Mouse (Mus musculus) forebrain, postnatal 0 days (tissue): ENCODE data around the gene Uvrag. TPM values are rescaled to one million over a fixed set of nuclear protein-coding genes. Genes with fewer than 3 reads are reported as not detected.

Source experiments
- ATAC-seq: fragments of 200-750 bp; cut with Nextera tagmentation; 2 replicates; pipeline ENCODE4 v1.8.0; 2017; ENCODE audit warnings: mild to moderate bottlenecking, moderate library complexity
- DNase-seq: peaks from one replicate; pipeline ENCODE4 v3.0.0-alpha.2; 2015
- H3K27ac ChIP-seq: fragments of 300-500 bp; sonication (generic); 2 replicates; pipeline ENCODE4 v1.5.1; 2014; ENCODE audit warnings: low read depth, mild to moderate bottlenecking, antibody characterized with exemption, low read length, moderate library complexity, mixed read lengths
- H3K27me3 ChIP-seq: fragments of 300-500 bp; sonication (generic); 2 replicates; pipeline ENCODE4 v1.6.1; 2014; ENCODE audit warnings: mild to moderate bottlenecking, low read length, mixed read lengths; ENCODE audit not compliant: insufficient read depth
- H3K36me3 ChIP-seq: fragments of 300-500 bp; sonication (generic); 2 replicates; pipeline ENCODE4 v1.6.1; 2014; ENCODE audit warnings: mild to moderate bottlenecking, moderate library complexity; ENCODE audit not compliant: insufficient read depth
- H3K4me1 ChIP-seq: fragments of 300-500 bp; sonication (generic); 2 replicates; pipeline ENCODE4 v1.6.1; 2014; ENCODE audit warnings: antibody characterized with exemption; ENCODE audit not compliant: insufficient read depth
- H3K4me2 ChIP-seq: fragments of 300-500 bp; sonication (generic); 2 replicates; pipeline ENCODE4 v1.6.1; 2014; ENCODE audit warnings: low read depth, mild to moderate bottlenecking, moderate library complexity
- H3K4me3 ChIP-seq: fragments of 300-500 bp; sonication (generic); 2 replicates; pipeline ENCODE4 v1.5.1; 2014; ENCODE audit warnings: low read depth, low read length, mixed read lengths
- H3K9ac ChIP-seq: fragments of 300-500 bp; sonication (generic); 2 replicates; pipeline ENCODE4 v1.6.1; 2014; ENCODE audit warnings: mild to moderate bottlenecking
- H3K9me3 ChIP-seq: fragments of 300-500 bp; sonication (generic); 2 replicates; pipeline ENCODE4 v1.6.1; 2016; ENCODE audit warnings: low read length
- CTCF ChIP-seq: sonication (generic); IDR thresholded peaks from 2 replicates; pipeline ENCODE4 v1.5.1; 2016; ENCODE audit warnings: antibody characterized with exemption, control low read depth, low read depth
- WGBS: fragments of 180-500 bp; shearing (Covaris S2); extraction: QIAGEN DNeasy Blood & Tissue Kit; methylation state at CpG from one replicate; pipeline ENCODE4 v1.1.7; 2014; 5-methylcytosine and 5-hydroxymethylcytosine counted together
- polyA plus RNA-seq: library from polyadenylated mRNA; unstranded; fragments of >200 nt; fragmentation: Nextera tagmentation; extraction: Ambion mirVana; gene quantifications from 2 replicates; pipeline ENCODE4 v1.2.1, GENCODE M21; 2015
- total RNA-seq: library from RNA; depleted of rRNA; stranded (reverse); fragments of >200 nt; gene quantifications from 2 replicates; pipeline ENCODE4 v1.2.3, GENCODE M21; 2014

Gene Uvrag
- total and polyA plus RNA-seq, 2 experiments from 2014 or later, result 18.6 to 18.8 TPM

GRCm38 (mm10) chr7:98985489-98985888, 155.5 kb downstream of the Uvrag start:
- DNase-seq (no peak), ATAC-seq (no peak)
- Histone ChIP-seq H3K9me3 (no peaks in the 10 kb centered on the region), H3K27ac (no peak overlapping the region), H3K4me2 (no peak overlapping the region), H3K4me3 (no peak overlapping the region), H3K27me3 (no peaks in the 10 kb centered on the region), H3K9ac (no peak overlapping the region), H3K36me3 (0 out of 2 replicates have a peak, but pooled peaks cover 2% of the 10 kb centered on the region), H3K4me1 (no peaks in the 10 kb centered on the region)
- no peak for TF ChIP-seq CTCF
- 81% methylated on average over 6 of the region's 6 CpGs for WGBS

GRCm38 (mm10) chr7:98984319-98984718, 156.6 kb downstream of the Uvrag start:
- Histone ChIP-seq H3K9ac (no peak overlapping the region), H3K36me3 (0 out of 2 replicates have a peak, but pooled peaks cover 2% of the 10 kb centered on the region), H3K9me3 (no peaks in the 10 kb centered on the region), H3K27ac (no peak overlapping the region), H3K4me3 (no peak overlapping the region), H3K4me2 (no peak overlapping the region), H3K27me3 (no peaks in the 10 kb centered on the region), H3K4me1 (no peaks in the 10 kb centered on the region)
- WGBS, result 31% methylated on average over 7 of the region's 7 CpGs
- ATAC-seq, result no peak
- TF ChIP-seq CTCF, result no peak
- no peak for DNase-seq

DNA sequence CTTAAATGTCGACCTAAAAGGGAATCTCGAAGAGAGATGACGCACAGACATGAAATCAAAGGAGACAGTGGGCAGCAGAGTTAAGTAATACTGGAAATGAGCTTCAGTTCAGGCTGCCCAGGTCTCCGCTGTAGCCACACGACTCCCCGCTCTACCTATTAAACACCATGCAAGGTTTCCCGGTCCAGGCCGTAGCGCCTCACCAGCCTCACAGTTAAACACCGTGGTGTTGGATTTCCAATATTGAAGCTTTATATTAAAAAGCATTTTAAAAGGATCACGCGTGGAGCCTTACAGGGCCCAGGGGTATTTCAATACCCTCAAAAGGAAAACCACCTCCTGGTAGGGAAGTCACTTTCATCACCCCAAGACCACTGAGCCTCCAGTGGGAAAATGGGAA, 157.9 kb downstream of the Uvrag start:
- TF ChIP-seq CTCF, result no peak
- no peak overlapping the region for H3K27ac ChIP-seq
- no peaks in the 10 kb centered on the region for H3K4me1 ChIP-seq
- DNase-seq, result no peak
- 67% methylated on average over 12 of the region's 12 CpGs for WGBS
- no peaks in the 10 kb centered on the region for H3K9me3 ChIP-seq
- H3K4me3 ChIP-seq, result no peak overlapping the region
- no peak overlapping the region for H3K9ac ChIP-seq
- H3K27me3 ChIP-seq, result no peaks in the 10 kb centered on the region
- no peak for ATAC-seq
- H3K4me2 ChIP-seq, result no peak overlapping the region
- 0 out of 2 replicates have a peak, but pooled peaks cover 2% of the 10 kb centered on the region for H3K36me3 ChIP-seq

GRCm38 (mm10) chr7:98981423-98981822, 159.5 kb downstream of the Uvrag start:
- no peak for DNase-seq
- Histone ChIP-seq H3K27me3 (no peaks in the 10 kb centered on the region), H3K9ac (no peak overlapping the region), H3K4me1 (no peaks in the 10 kb centered on the region), H3K9me3 (no peaks in the 10 kb centered on the region), H3K27ac (no peak overlapping the region), H3K4me2 (no peak overlapping the region), H3K4me3 (no peak overlapping the region), H3K36me3 (0 out of 2 replicates have a peak, but pooled peaks cover 2% of the 10 kb centered on the region)
- TF ChIP-seq CTCF, result no peak
- 84% methylated on average over 6 of the region's 6 CpGs for WGBS
- no peak for ATAC-seq

GRCm38 (mm10) chr7:98976839-98977457, 164.0 kb downstream of the Uvrag start:
- WGBS, result 89% methylated on average over 12 of the region's 12 CpGs
- Histone ChIP-seq H3K27me3 (no peaks in the 10 kb centered on the region), H3K36me3 (no peaks in the 10 kb centered on the region), H3K9ac (no peak overlapping the region), H3K27ac (no peak overlapping the region), H3K4me2 (no peak overlapping the region), H3K4me1 (no peaks in the 10 kb centered on the region), H3K9me3 (no peaks in the 10 kb centered on the region), H3K4me3 (no peak overlapping the region)
- no peak for DNase-seq
- TF ChIP-seq CTCF, result no peak
- ATAC-seq, result no peak

- Histone ChIP-seq H3K4me2 (no peak overlapping the region), H3K27me3 (no peaks in the 10 kb centered on the region), H3K36me3 (no peaks in the 10 kb centered on the region), H3K4me1 (no peaks in the 10 kb centered on the region), H3K27ac (no peak overlapping the region), H3K4me3 (no peak overlapping the region), H3K9ac (no peak overlapping the region), H3K9me3 (no peaks in the 10 kb centered on the region)
- DNase-seq (no peak), ATAC-seq (no peak)
- WGBS, result 42% methylated on average over 4 of the region's 4 CpGs
- TF ChIP-seq CTCF, result no peak
Observed at GRCm38 (mm10) chr7:98974590-98974989, 166.4 kb downstream of the Uvrag start.

DNA sequence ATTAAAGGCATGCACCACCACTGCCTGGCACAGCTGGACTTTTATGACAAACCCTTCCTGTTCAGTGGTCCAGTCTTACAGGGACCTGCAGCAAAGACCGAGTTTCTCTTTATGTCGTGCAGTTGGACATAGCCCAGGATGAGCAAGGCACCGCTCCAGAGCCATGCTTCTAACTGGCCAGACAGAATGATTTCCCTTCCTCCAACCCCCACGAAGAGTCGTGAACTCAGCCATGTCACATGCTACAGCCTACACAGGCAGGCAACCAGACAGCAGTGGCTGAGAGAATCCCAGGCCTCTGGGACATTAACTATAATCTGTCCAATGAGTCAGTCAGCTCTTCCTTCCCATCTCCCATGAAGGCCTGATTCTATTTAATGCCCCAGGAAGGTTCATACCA, 170.2 kb downstream of the Uvrag start:
- no peak overlapping the region for H3K4me2 ChIP-seq
- no peak for TF ChIP-seq CTCF

More for the DNA sequence above, 170.2 kb downstream of the Uvrag start:
- no peaks in the 10 kb centered on the region for H3K9me3 ChIP-seq
- DNase-seq (no peak), ATAC-seq (no peak)
- WGBS, result 87% methylated on average over 5 of the region's 5 CpGs
- no peak overlapping the region for H3K27ac ChIP-seq
- H3K4me1 ChIP-seq, result 0 out of 2 replicates have a peak, but pooled peaks cover 3% of the 10 kb centered on the region
- no peak overlapping the region for H3K4me3 ChIP-seq
- H3K36me3 ChIP-seq, result no peaks in the 10 kb centered on the region
- no peaks in the 10 kb centered on the region for H3K27me3 ChIP-seq
- no peak overlapping the region for H3K9ac ChIP-seq
